ENCODE assay signal across 8 mouse cellular contexts in the genomic region with DNA sequence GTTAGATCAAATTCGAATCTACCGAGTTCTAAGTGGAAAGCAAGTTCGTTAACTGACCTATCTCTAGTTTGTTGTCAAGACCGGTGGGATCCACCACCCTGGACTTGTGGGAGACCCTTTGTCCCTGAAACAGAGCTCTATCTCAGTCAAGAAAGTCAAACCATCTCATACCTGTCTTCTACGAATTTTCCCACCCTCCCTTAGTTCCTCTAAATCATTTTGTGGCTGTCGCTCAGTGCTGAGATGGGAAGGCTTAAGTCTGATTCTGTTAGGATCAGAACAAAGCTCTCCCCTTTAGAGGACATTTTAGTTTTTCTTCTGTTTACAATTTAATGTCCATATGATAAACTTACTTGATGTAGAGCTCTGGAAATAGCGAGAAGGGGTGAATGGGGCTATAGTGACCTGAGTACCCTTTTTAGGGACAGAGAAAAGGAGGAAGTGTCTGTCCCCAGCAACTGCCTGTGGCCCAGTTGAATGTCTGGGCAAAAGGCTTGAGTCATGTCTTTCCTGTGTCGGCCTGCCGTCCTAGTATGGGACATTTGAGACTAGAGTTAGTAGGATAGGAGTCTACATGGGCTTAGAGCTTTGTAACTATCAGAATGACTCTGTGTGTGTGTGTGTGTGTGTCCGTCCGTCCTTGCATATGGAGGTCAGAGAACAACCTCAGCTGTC. TPM values are rescaled to one million over a fixed set of nuclear protein-coding genes. Genes with fewer than 3 reads are reported as not detected.
DNase-seq lines count a peak whose midpoint lies in the region; ATAC-seq and TF ChIP-seq lines count a peak whose summit lies in the region.

No protein-coding gene starts in this region.

- no peaks in the 10 kb centered on the region for H3K9me3 ChIP-seq in forebrain, postnatal 0 days (ENCODE audit: low read length)
- H3K9me3 ChIP-seq in liver, embryonic 16.5 days (replicated peaks; ENCODE audit: control insufficient read depth, low read length) = no peaks in the 10 kb centered on the region

- H3K4me2 ChIP-seq in forebrain, postnatal 0 days (ENCODE audit: low read depth) = peak overlapping the region; percentile 90
- H3K4me2 ChIP-seq in liver, embryonic 16.5 days (ENCODE audit: low read depth, low read length) = 0 out of 2 replicates have a peak overlapping the region, but pooled peaks have one; percentile 91

- H3K27me3 ChIP-seq in forebrain, postnatal 0 days (ENCODE audit: insufficient read depth, low read length) = no peaks in the 10 kb centered on the region
- H3K27me3 ChIP-seq in liver, embryonic 16.5 days (ENCODE audit: control insufficient read depth, insufficient read depth, low read depth, low read length) = no peaks in the 10 kb centered on the region

- ATAC-seq in forebrain, postnatal 0 days = no peak
- no peak for ATAC-seq in liver, embryonic 16.5 days (ENCODE audit: low read depth)

- DNase-seq in embryo, embryonic 10.5 days (ENCODE audit: low spot score) = peak; percentile 22
- DNase-seq in embryo, embryonic 9.5 days (ENCODE audit: extremely low spot score) = no peak
- peak; percentile 84 for DNase-seq in 416B (ENCODE audit: low read depth)
- DNase-seq in forebrain, postnatal 0 days = peak; percentile 50
- no peak for DNase-seq in ovary, adult 18-20 months (ENCODE audit: low spot score)
- no peak for DNase-seq in embryo, embryonic 11 days
- no peak for DNase-seq in left cerebral cortex, postnatal 36 days (ENCODE audit: low spot score in 2 of 2)

- peak overlapping the region; percentile 61 for H3K4me3 ChIP-seq in forebrain, postnatal 0 days (ENCODE audit: low read depth, low read length)
- H3K4me3 ChIP-seq in liver, embryonic 16.5 days (ENCODE audit: low read depth, low read length) = peak overlapping the region; percentile 68; the same call in 1 of the 2 replicates

- no peak for TF ChIP-seq CTCF in forebrain, postnatal 0 days (IDR thresholded peaks at IDR 0.05; ENCODE audit: low read depth)

- no peaks in the 10 kb centered on the region for H3K36me3 ChIP-seq in forebrain, postnatal 0 days (ENCODE audit: insufficient read depth)
- H3K36me3 ChIP-seq in liver, embryonic 16.5 days (ENCODE audit: control insufficient read depth, insufficient read depth) = no peaks in the 10 kb centered on the region

- H3K9ac ChIP-seq in forebrain, postnatal 0 days = peak overlapping the region; percentile 74
- H3K9ac ChIP-seq in liver, embryonic 16.5 days (ENCODE audit: low read depth, low read length) = no peak overlapping the region

- 50% methylated on average over 11 of the region's 11 CpGs for WGBS in forebrain, postnatal 0 days
- 29% methylated on average over 11 of the region's 11 CpGs for WGBS in liver, embryonic 16.5 days (ENCODE audit: insufficient replicate concordance)

- H3K4me1 ChIP-seq in forebrain, postnatal 0 days (ENCODE audit: insufficient read depth) = peaks cover 17% of the 10 kb centered on the region
- H3K4me1 ChIP-seq in liver, embryonic 16.5 days (ENCODE audit: control insufficient read depth, low read depth, low read length) = peaks cover 3% of the 10 kb centered on the region; the same call in 1 of the 2 replicates

- intact Hi-C loops in left cerebral cortex, postnatal 36 days (cut with DNase I) = no loop called here

- peak overlapping the region; percentile 91 for H3K27ac ChIP-seq in forebrain, postnatal 0 days (ENCODE audit: low read depth, low read length)
- H3K27ac ChIP-seq in liver, embryonic 16.5 days (ENCODE audit: low read length) = no peak overlapping the region

RNA-seq across cellular contexts. Expression of gene Mgat5, which starts 2.2 kb away (rescaled TPM):
- total RNA-seq in forebrain, postnatal 0 days (2014; rRNA removed) = 30.4 and 42.9 TPM in 2 replicates
- 5.4 and 9.3 TPM in 2 replicates for polyA plus RNA-seq in forebrain, postnatal 0 days (2015; fragmentation: Nextera tagmentation; extraction: Ambion mirVana)
- 0.83 and 0.98 TPM in 2 replicates for polyA plus RNA-seq in liver, embryonic 16.5 days (2015; fragmentation: Nextera tagmentation; extraction: Ambion mirVana)
- total RNA-seq in left cerebral cortex, postnatal 36 days (2021) = 10 to 100 TPM; 77.3 to 79.1 TPM

Comparison
In these comparisons a context has a peak if more than half of its experiments do, and no peak if none do; other contexts are left out.
1. DNase-seq: peak in embryo, embryonic 10.5 days (single experiment), 416B (single experiment) and forebrain, postnatal 0 days (single experiment); none in embryo, embryonic 9.5 days (single experiment), ovary, adult 18-20 months (single experiment), embryo, embryonic 11 days (single experiment) and left cerebral cortex, postnatal 36 days (0 of 2).